Mouse (Mus musculus) cortical plate, adult 2 months (tissue): ENCODE measurements around the gene Gcc1. TPM values are rescaled to one million over a fixed set of nuclear protein-coding genes. Genes with fewer than 3 reads are reported as not detected.

Source experiments
- H3K27ac ChIP-seq: fragments of 200-500 bp; 2 replicates; pipeline ENCODE4 v1.5.1; 2012; ENCODE audit warnings: low read length, control low read depth, inconsistent platforms; ENCODE audit not compliant: insufficient read depth
- H3K4me1 ChIP-seq: fragments of 200-500 bp; 2 replicates; pipeline ENCODE4 v1.6.1; 2011; ENCODE audit warnings: low read length; ENCODE audit not compliant: control insufficient read depth, insufficient read depth
- H3K4me3 ChIP-seq: fragments of 200-500 bp; 2 replicates; pipeline ENCODE4 v1.5.1; 2011; ENCODE audit warnings: mild to moderate bottlenecking, low read length, control low read depth; ENCODE audit not compliant: insufficient read depth
- CTCF ChIP-seq: fragments of 200-500 bp; IDR thresholded peaks from 2 replicates; pipeline ENCODE4 v1.5.1; 2011; ENCODE audit warnings: mild to moderate bottlenecking, control low read depth, low read length; ENCODE audit not compliant: insufficient read depth; ENCODE audit errors: extremely low read depth
- POLR2A ChIP-seq: fragments of 200-500 bp; IDR thresholded peaks from 2 replicates; pipeline ENCODE4 v1.6.1; 2011; ENCODE audit warnings: mild to moderate bottlenecking, low read length, control low read depth; ENCODE audit not compliant: insufficient read depth; ENCODE audit errors: extremely low read depth
- polyA plus RNA-seq: library from polyadenylated mRNA; depleted of rRNA; stranded (reverse); fragments of >200 nt; gene quantifications from 2 replicates; pipeline ENCODE4 v1.2.3, GENCODE M21; 2012; rRNA removed

Gcc1 gene
- polyA plus RNA-seq, 1 experiment, result 9.7 TPM

DNA sequence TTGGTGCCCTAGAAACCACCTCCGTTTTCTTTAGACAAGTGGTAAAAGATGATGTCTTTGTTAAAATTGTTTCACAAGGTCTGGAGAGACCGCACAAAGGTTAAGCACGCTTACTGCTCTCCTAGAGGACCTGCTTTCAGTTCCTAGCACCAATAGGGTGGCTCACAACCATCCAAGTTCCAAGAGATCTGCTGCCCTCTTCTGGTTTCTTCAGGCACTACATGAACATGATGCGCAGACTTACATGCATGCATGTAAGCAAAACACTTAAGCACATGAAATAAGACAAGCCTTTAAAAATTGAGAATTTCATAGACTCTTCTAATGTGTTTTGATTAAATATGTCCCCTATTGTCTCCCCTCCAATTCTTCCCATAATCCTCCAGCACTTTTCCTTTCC, 28.4 kb downstream of the Gcc1 start:
- no peak overlapping the region for H3K27ac ChIP-seq
- H3K4me1 ChIP-seq, result no peaks in the 10 kb centered on the region
- H3K4me3 ChIP-seq, result no peak overlapping the region
- TF ChIP-seq CTCF (no peak), POLR2A (no peak)

DNA sequence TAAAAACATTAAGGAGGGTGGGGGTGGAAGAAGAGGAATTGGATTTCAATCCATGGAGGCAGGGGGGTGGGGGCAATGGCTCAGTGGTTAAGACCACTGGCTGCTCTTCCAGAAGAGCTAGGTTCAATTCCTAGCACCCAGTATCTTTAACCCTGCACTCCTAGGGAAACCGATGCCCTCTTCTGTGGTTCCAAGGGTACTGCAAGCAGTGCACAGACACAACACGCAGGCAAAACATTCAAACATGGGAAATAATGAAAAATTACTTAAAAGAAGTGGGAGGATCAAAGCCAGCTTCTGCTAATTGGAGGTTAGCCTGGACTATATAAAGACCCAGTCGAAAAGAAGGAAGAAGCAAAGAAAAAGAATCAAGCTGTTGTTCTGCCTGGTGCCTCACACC, 29.5 kb downstream of the Gcc1 start:
- no peak overlapping the region for H3K4me3 ChIP-seq
- no peaks in the 10 kb centered on the region for H3K4me1 ChIP-seq
- H3K27ac ChIP-seq, result no peak overlapping the region
- TF ChIP-seq CTCF (no peak), POLR2A (no peak)

DNA sequence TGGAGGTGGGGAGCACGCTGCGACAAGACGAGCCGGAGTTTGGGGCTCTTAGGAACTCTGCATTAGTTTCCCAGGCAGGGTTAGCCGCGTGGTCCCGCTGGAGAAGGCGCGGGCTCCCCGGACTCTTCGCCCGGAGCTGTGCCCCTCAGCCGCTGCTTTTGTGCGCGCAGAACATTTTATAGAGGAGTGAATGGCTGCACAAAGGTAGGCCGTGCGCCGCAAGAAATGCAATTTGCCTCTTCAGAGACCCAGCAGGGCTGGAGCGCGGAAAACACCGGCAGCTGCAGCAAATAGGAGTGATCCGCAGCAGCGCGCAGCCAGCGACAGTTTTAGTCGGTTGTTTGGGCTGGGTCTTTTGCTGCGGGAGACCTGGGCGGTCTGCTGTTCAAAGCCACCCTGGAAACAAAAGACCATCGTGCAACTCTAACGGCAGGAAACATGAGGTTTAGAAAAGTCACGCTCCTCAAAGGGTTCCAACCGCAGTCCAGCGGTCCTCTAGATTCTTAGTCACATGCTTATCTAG, 30.4 kb downstream of the Gcc1 start, which contains the start of gene Zfp800:
TSS of gene Zfp800 (minus strand) at position 325 of the 523 bp plus-strand sequence.
- Histone ChIP-seq H3K4me3 (peak within 1 kb of the TSS; percentile 41), H3K27ac (no peak within 1 kb of the TSS), H3K4me1 (no peaks in the 10 kb centered on the region)
- TF ChIP-seq POLR2A (no peak), CTCF (no peak)

DNA sequence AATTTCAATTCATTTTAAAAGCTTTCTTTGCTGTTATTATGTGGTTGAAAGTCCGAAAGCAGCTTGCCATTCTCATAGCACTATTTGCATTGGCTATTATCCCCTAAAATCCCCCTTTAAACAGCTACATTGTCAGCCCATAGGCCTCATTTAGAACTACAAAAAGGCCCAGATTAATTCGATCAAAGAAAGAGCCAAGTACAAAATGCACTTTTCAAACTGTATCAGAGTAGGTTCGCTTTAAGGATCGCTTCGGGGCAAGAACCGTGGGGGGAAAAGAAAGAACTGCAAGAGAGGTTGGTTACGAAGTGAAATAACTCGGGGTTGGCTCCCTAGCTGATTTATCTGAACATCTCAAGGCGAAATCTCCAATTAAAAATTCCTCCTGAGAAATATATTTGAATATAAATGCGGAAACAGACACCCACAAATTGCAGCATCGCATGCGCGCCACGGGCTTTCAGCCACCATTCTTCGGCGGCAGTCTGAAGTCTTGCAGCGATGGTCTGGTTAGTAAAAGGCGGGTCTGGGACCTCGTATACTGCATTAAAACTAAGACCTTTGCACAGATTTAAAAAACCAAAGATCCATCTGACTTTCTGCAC, 31.2 kb downstream of the Gcc1 start:
- H3K27ac ChIP-seq, result no peak overlapping the region
- no peaks in the 10 kb centered on the region for H3K4me1 ChIP-seq
- TF ChIP-seq CTCF, result no peak
- no peak for TF ChIP-seq POLR2A
- peak overlapping the region; percentile 41 for H3K4me3 ChIP-seq

DNA sequence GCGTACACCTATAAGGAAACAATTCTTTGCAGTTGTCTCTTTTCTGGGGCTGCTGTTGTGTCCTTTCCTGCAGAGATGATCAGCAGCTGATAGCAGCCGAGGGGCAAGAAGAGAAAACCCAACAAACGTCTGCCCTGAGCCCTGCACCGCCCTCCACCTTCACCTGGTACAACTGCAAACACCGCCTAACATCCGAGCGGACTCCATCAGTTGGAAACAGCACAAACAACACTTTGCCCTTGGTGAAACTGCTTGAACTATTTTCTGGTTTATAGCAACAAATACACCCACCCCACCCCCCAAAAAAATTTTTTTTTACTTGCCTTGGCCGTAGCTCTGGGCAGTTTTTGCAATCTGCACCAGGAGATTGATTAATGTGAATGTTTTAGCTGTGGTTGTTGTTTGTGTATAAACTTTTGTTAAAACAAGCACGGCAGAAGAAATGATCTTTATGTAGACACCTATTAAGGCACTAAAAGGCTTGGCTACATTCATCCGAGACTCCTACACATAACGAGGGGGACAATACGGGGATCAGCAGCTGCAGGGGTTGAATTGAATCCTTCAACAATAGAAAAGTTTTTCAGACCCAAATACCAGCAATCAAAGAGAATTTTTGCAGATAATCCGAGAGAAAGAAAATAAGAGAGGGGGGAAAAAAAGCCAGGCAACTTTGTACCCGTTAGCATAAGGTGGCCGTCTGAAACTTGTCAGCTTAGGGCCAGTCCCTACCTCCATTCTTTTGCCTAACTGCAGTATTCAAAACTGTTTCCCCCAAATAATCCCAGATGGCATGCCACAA, 31.9 kb downstream of the Gcc1 start:
- Histone ChIP-seq H3K4me3 (no peak overlapping the region), H3K27ac (no peak overlapping the region), H3K4me1 (no peaks in the 10 kb centered on the region)
- TF ChIP-seq POLR2A, result no peak
- TF ChIP-seq CTCF, result no peak

DNA sequence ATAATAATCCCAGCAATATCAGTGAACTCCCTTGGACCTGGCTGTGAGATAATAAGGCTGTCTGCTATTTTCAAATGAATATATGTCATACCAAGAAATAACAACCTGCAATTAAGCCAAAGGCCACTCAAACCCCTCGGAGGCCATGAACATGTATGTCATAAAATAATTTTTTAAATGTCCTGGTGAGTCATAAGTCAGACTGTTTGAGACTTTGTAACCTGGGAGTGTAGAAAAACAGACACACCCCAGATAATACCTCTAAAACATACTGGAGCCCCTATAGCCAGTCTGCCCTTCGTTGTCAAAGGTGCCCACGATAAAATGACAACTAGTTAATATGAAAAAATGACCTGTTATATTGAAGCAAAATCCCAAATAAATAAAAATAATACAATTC, 39.2 kb downstream of the Gcc1 start:
- Histone ChIP-seq H3K4me3 (no peak overlapping the region), H3K4me1 (no peaks in the 10 kb centered on the region), H3K27ac (no peak overlapping the region)
- TF ChIP-seq CTCF (no peak), POLR2A (no peak)

DNA sequence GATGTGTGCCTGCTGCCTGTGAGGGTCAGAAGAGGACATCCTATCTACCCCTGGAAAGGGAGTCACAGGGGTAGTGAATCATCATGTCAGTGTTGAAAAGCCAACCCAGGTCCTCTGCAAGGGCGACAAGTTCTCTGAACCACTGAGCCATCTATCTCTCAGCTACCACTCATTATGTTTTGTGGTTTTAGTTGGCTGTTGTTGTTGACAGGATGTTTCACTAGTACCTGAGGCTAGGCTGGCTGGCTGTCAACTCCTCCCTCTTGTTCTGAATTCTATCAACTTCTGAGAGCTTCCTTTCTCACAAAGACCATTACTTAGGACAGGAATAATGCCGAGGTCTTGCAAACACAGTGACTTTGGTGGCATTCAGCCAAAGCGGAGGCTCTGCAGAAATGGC, 43.0 kb downstream of the Gcc1 start:
- H3K4me1 ChIP-seq, result no peaks in the 10 kb centered on the region
- TF ChIP-seq POLR2A (no peak), CTCF (no peak)
- H3K4me3 ChIP-seq, result no peak overlapping the region
- no peak overlapping the region for H3K27ac ChIP-seq

DNA sequence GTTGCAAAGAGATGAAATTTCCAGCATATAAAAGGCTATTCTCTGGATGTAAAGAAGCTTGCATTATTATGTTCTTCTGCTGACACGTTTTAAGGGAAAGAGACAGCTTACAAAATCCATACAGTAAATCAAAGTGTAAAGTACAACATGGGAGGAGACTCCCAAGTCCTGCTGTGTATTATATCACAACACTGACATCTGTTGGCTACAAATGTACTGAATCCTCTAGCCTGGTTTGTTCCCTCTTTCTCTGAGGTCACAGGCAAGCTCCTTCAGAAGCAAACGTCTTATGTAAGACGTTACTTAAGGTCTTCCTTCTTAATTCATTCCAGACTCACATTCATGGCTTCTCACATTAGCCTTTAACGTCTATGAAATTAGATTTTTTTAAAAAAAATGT, 46.2 kb downstream of the Gcc1 start:
- no peak overlapping the region for H3K4me3 ChIP-seq
- no peaks in the 10 kb centered on the region for H3K4me1 ChIP-seq
- H3K27ac ChIP-seq, result no peak overlapping the region
- TF ChIP-seq POLR2A, result no peak
- TF ChIP-seq CTCF, result 0 out of 2 replicates have a peak, but pooled peaks have one; percentile 16

DNA sequence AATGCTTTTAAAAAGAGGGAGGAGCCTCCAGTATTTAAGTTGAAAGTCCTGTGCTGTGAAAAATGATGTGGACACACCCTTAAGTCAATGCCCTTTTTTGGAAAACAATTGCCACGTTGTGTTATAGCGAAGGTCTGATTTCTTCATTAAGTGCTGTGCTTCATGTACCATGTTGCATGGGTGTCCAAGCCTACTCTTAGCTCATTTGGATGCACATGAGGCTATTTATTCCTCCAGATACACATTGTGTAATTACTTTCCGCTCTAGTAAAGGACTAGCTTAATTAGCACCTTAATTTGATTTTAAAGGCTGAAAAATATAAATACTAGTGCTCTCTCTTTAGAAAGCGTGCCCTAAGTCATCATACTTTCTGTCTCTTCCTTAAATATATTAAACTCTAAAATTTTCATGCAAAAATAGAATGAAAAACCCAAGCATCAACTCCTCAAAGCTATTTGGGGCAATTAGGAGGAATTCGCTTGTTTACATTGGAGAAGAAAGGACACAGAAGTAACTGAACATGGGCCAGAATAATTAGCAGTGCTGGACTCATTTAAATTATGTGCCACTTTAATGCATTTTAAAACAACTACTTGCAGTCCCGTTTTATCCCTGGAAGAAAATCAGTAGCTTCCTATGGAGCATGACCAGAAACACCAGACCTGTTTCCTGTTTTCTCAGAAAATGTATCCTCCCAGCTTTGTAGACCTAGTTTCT, 58.1 kb downstream of the Gcc1 start:
- TF ChIP-seq POLR2A (no peak), CTCF (no peak)
- no peaks in the 10 kb centered on the region for H3K4me1 ChIP-seq
- H3K27ac ChIP-seq, result no peak overlapping the region
- no peak overlapping the region for H3K4me3 ChIP-seq

DNA sequence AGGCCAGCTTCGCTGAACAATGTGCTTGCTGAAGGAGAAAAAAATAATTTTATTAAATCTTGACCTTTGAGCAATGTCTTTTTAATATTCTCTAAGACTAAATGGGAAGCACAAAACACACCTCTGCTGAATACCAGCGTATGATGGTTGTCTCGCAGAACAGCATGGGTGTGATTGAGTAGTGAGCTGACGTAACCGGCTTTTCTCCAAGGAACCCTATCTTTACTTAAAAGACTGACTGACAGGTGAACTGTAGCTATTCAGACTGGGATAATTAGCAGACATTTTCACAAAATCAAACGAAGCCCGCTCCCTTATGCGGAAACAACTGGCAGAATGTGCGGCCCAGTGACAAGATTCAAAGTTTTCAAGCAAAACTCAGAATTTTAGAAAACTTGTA, 60.6 kb downstream of the Gcc1 start:
- Histone ChIP-seq H3K4me1 (no peaks in the 10 kb centered on the region), H3K27ac (no peak overlapping the region), H3K4me3 (no peak overlapping the region)
- TF ChIP-seq POLR2A (no peak), CTCF (no peak)

Other genes starting within 250 kb of the Gcc1 start
- 6.7 and 8.1 TPM in 2 replicates for gene Zfp800, start 30.4 kb downstream of the Gcc1 start, polyA plus RNA-seq
- gene Arf5, start 4.8 kb downstream of the Gcc1 start, polyA plus RNA-seq, result 414 and 415 TPM in 2 replicates
- not detected in 2 replicates for gene Fscn3, start 601 bp downstream of the Gcc1 start, polyA plus RNA-seq
- 0.10 TPM in 1 of 2 replicates, not detected in the other for gene Pax4, start 21.0 kb upstream of the Gcc1 start, polyA plus RNA-seq
- gene Snd1, start 46.7 kb upstream of the Gcc1 start, polyA plus RNA-seq, result 62.1 and 73.1 TPM in 2 replicates